Mouse (Mus musculus): ENCODE measurements around the gene Lrrc4b. TPM values are rescaled to one million over a fixed set of nuclear protein-coding genes. Genes with fewer than 3 reads are reported as not detected.

Lrrc4b gene
- polyA plus RNA-seq, 1 experiment: not detected

DNA sequence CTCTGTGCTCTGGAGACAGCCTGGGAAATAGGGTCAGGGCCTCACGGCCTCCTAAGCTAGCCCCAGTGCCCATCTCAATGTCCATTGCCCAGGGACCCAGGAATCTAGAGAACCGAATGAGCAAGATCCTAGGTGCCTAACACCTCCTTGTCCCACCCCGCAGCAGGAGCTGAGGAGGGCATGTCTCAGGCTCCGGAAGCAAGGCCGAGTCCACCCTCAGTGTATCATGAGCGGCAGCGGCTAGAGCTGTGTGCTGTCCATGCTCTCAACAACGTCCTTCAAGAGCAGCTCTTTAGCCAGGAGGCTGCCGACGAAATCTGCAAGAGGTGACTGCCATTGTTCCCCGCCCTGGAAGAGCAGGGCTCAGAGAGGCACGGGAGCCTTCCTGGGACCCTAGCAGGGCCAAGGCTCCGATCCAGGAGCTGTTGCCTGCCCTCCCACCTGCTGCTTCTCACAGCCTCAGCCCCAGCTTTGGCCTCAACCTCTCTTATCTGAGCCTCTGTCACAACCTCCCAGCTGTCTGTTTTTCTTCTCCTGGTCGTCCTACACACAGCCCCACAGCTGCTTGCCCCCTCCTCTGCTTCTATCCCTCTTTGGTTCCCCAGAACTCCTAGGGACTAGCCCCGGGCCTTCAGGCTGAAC is 39.9 kb downstream of the Lrrc4b start:
- peak overlapping the region; percentile 75 for H3K4me3 ChIP-seq
- no peaks in the 10 kb centered on the region for H3K36me3 ChIP-seq (ENCODE audit: control insufficient read depth, insufficient read depth)
- peak overlapping the region; percentile 73 for H3K4me2 ChIP-seq (ENCODE audit: low read depth)
- H3ac ChIP-seq (ENCODE audit: control insufficient read depth, insufficient read length): peak overlapping the region; percentile 1
- TF ChIP-seq POLR2AphosphoS2 (IDR thresholded peaks at IDR 0.05; ENCODE audit: insufficient read length, low read depth): peak; percentile 61
- TF ChIP-seq MYOG (IDR thresholded peaks at IDR 0.05; ENCODE audit: control insufficient read depth in 1 of 3, insufficient read depth in 1 of 3, insufficient read length in 2 of 3, low read depth in 2 of 3): peak in 2 of 3 experiments; percentile 63 to 78
- no peak for TF ChIP-seq MAX (IDR thresholded peaks at IDR 0.05; ENCODE audit: low read depth)
- peak in 2 of 3 experiments; percentile 29 to 65 for TF ChIP-seq MYOD1 (IDR thresholded peaks at IDR 0.05; ENCODE audit: control insufficient read depth in 1 of 3, insufficient read length in 2 of 3, low read depth in 2 of 3)
- TF ChIP-seq CEBPB (IDR thresholded peaks at IDR 0.05; ENCODE audit: insufficient read depth, poor library complexity, severe bottlenecking): no peak
- H3K79me2 ChIP-seq (ENCODE audit: control insufficient read depth, insufficient read depth): no peaks in the 10 kb centered on the region
- peaks cover 6% of the 10 kb centered on the region for H3K27me3 ChIP-seq (ENCODE audit: control insufficient read depth, insufficient read depth, insufficient read length)

GRCm38 (mm10) chr7:44469677-44470675 is 41.2 kb downstream of the Lrrc4b start:
- H3K4me2 ChIP-seq (ENCODE audit: low read depth): peak overlapping the region; percentile 73
- H3ac ChIP-seq (ENCODE audit: control insufficient read depth, insufficient read length): no peak overlapping the region
- TF ChIP-seq POLR2AphosphoS2 (IDR thresholded peaks at IDR 0.05; ENCODE audit: insufficient read length, low read depth): peak; percentile 40
- TF ChIP-seq POLR2A (IDR thresholded peaks at IDR 0.05; ENCODE audit: insufficient read length, low read depth): peak; percentile 25
- TF ChIP-seq USF1 (IDR thresholded peaks at IDR 0.05; ENCODE audit: low read depth): no peak
- no peaks in the 10 kb centered on the region for H3K27me3 ChIP-seq (ENCODE audit: control insufficient read depth, insufficient read depth, insufficient read length)
- H3K4me3 ChIP-seq: peak overlapping the region; percentile 75
- H3K36me3 ChIP-seq (ENCODE audit: control insufficient read depth, insufficient read depth): no peaks in the 10 kb centered on the region
- H3K79me2 ChIP-seq (ENCODE audit: control insufficient read depth, insufficient read depth): no peaks in the 10 kb centered on the region

DNA sequence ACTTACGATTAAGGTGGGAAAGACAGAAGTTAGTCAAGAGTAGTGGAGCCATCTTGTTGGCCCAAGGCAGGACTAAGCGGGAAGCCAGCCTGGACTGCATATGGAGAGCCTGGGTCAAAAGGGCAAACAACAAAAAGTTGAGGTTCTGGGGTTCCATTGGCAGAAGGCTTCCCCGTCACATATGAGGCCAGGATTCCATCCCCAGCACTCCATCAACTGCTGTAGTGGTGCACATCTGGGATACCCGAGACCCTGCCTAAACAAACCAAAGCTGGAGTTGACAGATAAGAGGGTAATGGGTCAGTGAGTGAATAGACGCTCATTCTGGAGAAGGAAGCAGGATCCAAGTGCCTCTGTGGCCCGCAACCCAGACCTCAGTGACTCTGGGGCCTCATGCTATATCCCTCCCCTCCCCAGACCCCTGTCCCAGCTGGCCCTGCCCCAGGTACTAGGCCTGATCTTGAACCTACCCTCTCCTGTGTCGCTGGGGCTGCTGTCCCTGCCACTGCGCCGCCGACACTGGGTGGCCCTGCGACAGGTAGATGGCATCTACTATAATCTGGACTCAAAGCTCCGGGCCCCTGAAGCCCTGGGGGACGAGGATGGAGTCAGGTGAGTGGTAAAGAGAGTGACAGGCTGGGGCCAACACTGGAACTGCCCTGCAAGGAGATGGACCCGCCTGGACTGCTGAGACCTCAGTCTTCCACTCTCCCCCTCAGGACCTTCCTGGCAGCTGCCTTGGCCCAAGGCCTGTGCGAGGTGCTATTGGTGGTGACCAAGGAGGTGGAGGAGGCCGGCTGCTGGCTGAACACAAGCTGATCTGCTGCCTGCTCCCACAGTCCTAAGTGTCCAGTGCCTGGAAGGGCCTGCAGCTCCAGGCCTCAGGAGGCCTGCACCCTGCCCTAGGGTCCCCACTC is 42.1 kb downstream of the Lrrc4b start:
- Histone ChIP-seq H3K36me3 (ENCODE audit: control insufficient read depth, insufficient read depth) (no peaks in the 10 kb centered on the region), H3ac (ENCODE audit: control insufficient read depth, insufficient read length) (no peak overlapping the region), H3K4me3 (no peak overlapping the region), H3K79me2 (ENCODE audit: control insufficient read depth, insufficient read depth) (no peaks in the 10 kb centered on the region), H3K27me3 (ENCODE audit: control insufficient read depth, insufficient read depth, insufficient read length) (no peaks in the 10 kb centered on the region), H3K4me2 (ENCODE audit: low read depth) (peak overlapping the region; percentile 34)
- TF ChIP-seq SRF (IDR thresholded peaks at IDR 0.05; ENCODE audit: control insufficient read depth, insufficient read length, low read depth) (no peak), MYOG (IDR thresholded peaks at IDR 0.05; ENCODE audit: control insufficient read depth in 1 of 3, insufficient read depth in 1 of 3, insufficient read length in 2 of 3, low read depth in 2 of 3) (peak in 1 of 3 experiments; percentile 67), POLR2AphosphoS2 (IDR thresholded peaks at IDR 0.05; ENCODE audit: insufficient read length, low read depth) (peak; percentile 60), CEBPB (IDR thresholded peaks at IDR 0.05; ENCODE audit: insufficient read depth, poor library complexity, severe bottlenecking) (no peak), TCF3 (IDR thresholded peaks at IDR 0.05; ENCODE audit: insufficient read length, low read depth) (no peak), REST (IDR thresholded peaks at IDR 0.05; ENCODE audit: insufficient read depth, insufficient read length) (no peak), USF1 (IDR thresholded peaks at IDR 0.05; ENCODE audit: low read depth) (no peak), MYOD1 (IDR thresholded peaks at IDR 0.05; ENCODE audit: control insufficient read depth in 1 of 3, insufficient read length in 2 of 3, low read depth in 2 of 3) (peak in 2 of 3 experiments; percentile 9 to 56), E2F4 (IDR thresholded peaks at IDR 0.05; ENCODE audit: insufficient read depth) (no peak), MAX (IDR thresholded peaks at IDR 0.05; ENCODE audit: low read depth) (no peak), TCF12 (IDR thresholded peaks at IDR 0.05; ENCODE audit: insufficient read depth, poor library complexity, severe bottlenecking) (no peak), POLR2A (IDR thresholded peaks at IDR 0.05; ENCODE audit: insufficient read length, low read depth) (peak; percentile 38)

GRCm38 (mm10) chr7:44471880-44472557 is 43.2 kb downstream of the Lrrc4b start:
- no peaks in the 10 kb centered on the region for H3K79me2 ChIP-seq (ENCODE audit: control insufficient read depth, insufficient read depth)
- H3K36me3 ChIP-seq (ENCODE audit: control insufficient read depth, insufficient read depth): no peaks in the 10 kb centered on the region
- TF ChIP-seq TCF12 (IDR thresholded peaks at IDR 0.05; ENCODE audit: insufficient read depth, poor library complexity, severe bottlenecking) (no peak), REST (IDR thresholded peaks at IDR 0.05; ENCODE audit: insufficient read depth, insufficient read length) (no peak), MYOD1 (IDR thresholded peaks at IDR 0.05; ENCODE audit: control insufficient read depth in 1 of 3, insufficient read length in 2 of 3, low read depth in 2 of 3) (peak in 1 of 3 experiments; percentile 68), CEBPB (IDR thresholded peaks at IDR 0.05; ENCODE audit: insufficient read depth, poor library complexity, severe bottlenecking) (no peak), MYOG (IDR thresholded peaks at IDR 0.05; ENCODE audit: control insufficient read depth in 1 of 3, insufficient read depth in 1 of 3, insufficient read length in 2 of 3, low read depth in 2 of 3) (peak in 1 of 3 experiments; percentile 51), SRF (IDR thresholded peaks at IDR 0.05; ENCODE audit: control insufficient read depth, insufficient read length, low read depth) (no peak), MAX (IDR thresholded peaks at IDR 0.05; ENCODE audit: low read depth) (no peak), POLR2AphosphoS2 (IDR thresholded peaks at IDR 0.05; ENCODE audit: insufficient read length, low read depth) (peak; percentile 82), E2F4 (IDR thresholded peaks at IDR 0.05; ENCODE audit: insufficient read depth) (no peak), POLR2A (IDR thresholded peaks at IDR 0.05; ENCODE audit: insufficient read length, low read depth) (no peak), TCF3 (IDR thresholded peaks at IDR 0.05; ENCODE audit: insufficient read length, low read depth) (no peak), USF1 (IDR thresholded peaks at IDR 0.05; ENCODE audit: low read depth) (no peak)
- no peaks in the 10 kb centered on the region for H3K27me3 ChIP-seq (ENCODE audit: control insufficient read depth, insufficient read depth, insufficient read length)
- H3ac ChIP-seq (ENCODE audit: control insufficient read depth, insufficient read length): no peak overlapping the region
- no peak overlapping the region for H3K4me3 ChIP-seq
- no peak overlapping the region for H3K4me2 ChIP-seq (ENCODE audit: low read depth)
